Mouse (Mus musculus) limb, embryonic 11.5 days (tissue): ENCODE data around the gene Lnx2. TPM values are rescaled to one million over a fixed set of nuclear protein-coding genes. Genes with fewer than 3 reads are reported as not detected.

Experiments used
- ATAC-seq: fragments of 200-750 bp; cut with Nextera tagmentation; 2 replicates; pipeline ENCODE4 v1.8.0; 2017; ENCODE audit warnings: low read depth; ENCODE audit not compliant: insufficient number of reproducible peaks, low FRiP score, low TSS enrichment
- DNase-seq: peaks from one replicate; pipeline ENCODE4 v3.0.0-alpha.2; 2015; ENCODE audit warnings: low spot score
- H3K27ac ChIP-seq: fragments of 300-500 bp; sonication (generic); replicated peaks from 2 replicates; pipeline ENCODE4 v1.5.1; 2014; ENCODE audit warnings: low read depth, mild to moderate bottlenecking, low read length
- H3K27me3 ChIP-seq: fragments of 300-500 bp; sonication (generic); 2 replicates; pipeline ENCODE4 v1.6.1; 2014; ENCODE audit warnings: mild to moderate bottlenecking, low read length, mixed read lengths; ENCODE audit not compliant: control insufficient read depth, insufficient read depth
- H3K36me3 ChIP-seq: fragments of 300-500 bp; sonication (generic); 2 replicates; pipeline ENCODE4 v1.6.1; 2014; ENCODE audit warnings: mild to moderate bottlenecking, low read length, moderate library complexity, mixed read lengths; ENCODE audit not compliant: control insufficient read depth, insufficient read depth
- H3K4me1 ChIP-seq: fragments of 300-500 bp; sonication (generic); 2 replicates; pipeline ENCODE4 v1.6.1; 2014; ENCODE audit warnings: low read length, mixed read lengths; ENCODE audit not compliant: control insufficient read depth, insufficient read depth
- H3K4me2 ChIP-seq: fragments of 300-500 bp; sonication (generic); 2 replicates; pipeline ENCODE4 v1.6.1; 2014; ENCODE audit warnings: low read depth, mild to moderate bottlenecking, moderate library complexity; ENCODE audit not compliant: severe bottlenecking
- H3K4me3 ChIP-seq: fragments of 300-500 bp; sonication (generic); 2 replicates; pipeline ENCODE4 v1.5.1; 2014; ENCODE audit warnings: low read depth, low read length
- H3K9ac ChIP-seq: fragments of 300-500 bp; sonication (generic); 2 replicates; pipeline ENCODE4 v1.6.1; 2014; ENCODE audit warnings: mild to moderate bottlenecking, low read length
- H3K9me3 ChIP-seq: fragments of 300-500 bp; sonication (generic); 2 replicates; pipeline ENCODE4 v1.6.1; 2016; ENCODE audit warnings: low read length; ENCODE audit not compliant: control insufficient read depth
- WGBS: fragments of 180-500 bp; shearing (Covaris S2); extraction: QIAGEN DNeasy Blood & Tissue Kit; methylation state at CpG from one replicate; pipeline ENCODE4 v1.1.7; 2014; 5-methylcytosine and 5-hydroxymethylcytosine counted together
- polyA plus RNA-seq: library from polyadenylated mRNA; unstranded; fragments of >200 nt; fragmentation: Nextera tagmentation; extraction: Ambion mirVana; gene quantifications from 2 replicates; pipeline ENCODE4 v1.2.1, GENCODE M21; 2014

Gene Lnx2
- polyA plus RNA-seq, 1 experiment from 2014 or later = 12.3 TPM

GRCm38 (mm10) chr5:147039394-147039793, 37.0 kb downstream of the Lnx2 start:
- Histone ChIP-seq H3K4me2 (no peak overlapping the region), H3K4me3 (no peak overlapping the region), H3K36me3 (no peaks in the 10 kb centered on the region), H3K27ac (no peak overlapping the region), H3K27me3 (no peaks in the 10 kb centered on the region), H3K4me1 (0 out of 2 replicates have a peak, but pooled peaks cover 4% of the 10 kb centered on the region), H3K9me3 (no peaks in the 10 kb centered on the region), H3K9ac (no peak overlapping the region)
- ATAC-seq = no peak
- WGBS = 88% methylated on average over 5 of the region's 5 CpGs
- no peak for DNase-seq

GRCm38 (mm10) chr5:147037601-147038000, 38.8 kb downstream of the Lnx2 start:
- H3K27ac ChIP-seq = no peak overlapping the region
- no peaks in the 10 kb centered on the region for H3K36me3 ChIP-seq
- ATAC-seq = no peak
- no peak overlapping the region for H3K4me2 ChIP-seq
- no peak for DNase-seq
- 0 out of 2 replicates have a peak, but pooled peaks cover 4% of the 10 kb centered on the region for H3K4me1 ChIP-seq
- H3K9me3 ChIP-seq = no peaks in the 10 kb centered on the region
- no peaks in the 10 kb centered on the region for H3K27me3 ChIP-seq
- H3K4me3 ChIP-seq = no peak overlapping the region
- WGBS = 43% methylated on average over 3 of the region's 3 CpGs
- H3K9ac ChIP-seq = no peak overlapping the region

- no peak overlapping the region for H3K9ac ChIP-seq
- no peak overlapping the region for H3K4me2 ChIP-seq
- 0 out of 2 replicates have a peak, but pooled peaks cover 4% of the 10 kb centered on the region for H3K4me1 ChIP-seq
- no peak overlapping the region for H3K27ac ChIP-seq
- no peak for ATAC-seq
- no peak for DNase-seq
- no peaks in the 10 kb centered on the region for H3K9me3 ChIP-seq
- H3K36me3 ChIP-seq = no peaks in the 10 kb centered on the region
- no peaks in the 10 kb centered on the region for H3K27me3 ChIP-seq
- 77% methylated on average over 5 of the region's 5 CpGs for WGBS
- H3K4me3 ChIP-seq = no peak overlapping the region
These were observed 39.7 kb downstream of the Lnx2 start for GRCm38 (mm10) chr5:147036661-147037060.

GRCm38 (mm10) chr5:147036028-147036427, 40.4 kb downstream of the Lnx2 start:
- Histone ChIP-seq H3K9ac (no peak overlapping the region), H3K27me3 (no peaks in the 10 kb centered on the region), H3K4me2 (no peak overlapping the region), H3K27ac (no peak overlapping the region), H3K4me1 (0 out of 2 replicates have a peak, but pooled peaks cover 4% of the 10 kb centered on the region), H3K4me3 (no peak overlapping the region), H3K36me3 (no peaks in the 10 kb centered on the region), H3K9me3 (no peaks in the 10 kb centered on the region)
- ATAC-seq = no peak
- 89% methylated on average over 10 of the region's 10 CpGs for WGBS
- no peak for DNase-seq

- Histone ChIP-seq H3K9me3 (no peaks in the 10 kb centered on the region), H3K27me3 (no peaks in the 10 kb centered on the region), H3K4me3 (no peak overlapping the region), H3K4me1 (0 out of 2 replicates have a peak, but pooled peaks cover 4% of the 10 kb centered on the region), H3K36me3 (no peaks in the 10 kb centered on the region), H3K27ac (no peak overlapping the region), H3K9ac (no peak overlapping the region), H3K4me2 (no peak overlapping the region)
- no peak for ATAC-seq
- 87% methylated on average over 6 of the region's 6 CpGs for WGBS
- DNase-seq = no peak
These were observed 41.1 kb downstream of the Lnx2 start for GRCm38 (mm10) chr5:147035301-147035700.

GRCm38 (mm10) chr5:147034283-147034682, 42.1 kb downstream of the Lnx2 start:
- 73% methylated on average over 12 of the region's 12 CpGs for WGBS
- Histone ChIP-seq H3K27ac (no peak overlapping the region), H3K4me3 (no peak overlapping the region), H3K4me2 (no peak overlapping the region), H3K4me1 (0 out of 2 replicates have a peak, but pooled peaks cover 4% of the 10 kb centered on the region), H3K27me3 (no peaks in the 10 kb centered on the region), H3K36me3 (no peaks in the 10 kb centered on the region), H3K9me3 (no peaks in the 10 kb centered on the region), H3K9ac (no peak overlapping the region)
- DNase-seq (no peak), ATAC-seq (no peak)

- Histone ChIP-seq H3K27me3 (no peaks in the 10 kb centered on the region), H3K9me3 (no peaks in the 10 kb centered on the region), H3K4me3 (no peak overlapping the region), H3K27ac (no peak overlapping the region), H3K4me2 (no peak overlapping the region), H3K4me1 (0 out of 2 replicates have a peak, but pooled peaks cover 4% of the 10 kb centered on the region), H3K36me3 (no peaks in the 10 kb centered on the region; the same call in 1 of the 2 replicates), H3K9ac (no peak overlapping the region)
- 89% methylated on average over 13 of the region's 13 CpGs for WGBS
- ATAC-seq (no peak), DNase-seq (no peak)
These were observed 43.2 kb downstream of the Lnx2 start for GRCm38 (mm10) chr5:147033155-147033554.

- no peak overlapping the region for H3K27ac ChIP-seq
- ATAC-seq = no peak
- H3K9me3 ChIP-seq = no peaks in the 10 kb centered on the region
- H3K27me3 ChIP-seq = no peaks in the 10 kb centered on the region
- H3K36me3 ChIP-seq = peaks cover 2% of the 10 kb centered on the region; the same call in 1 of the 2 replicates
- H3K4me2 ChIP-seq = no peak overlapping the region
- H3K4me1 ChIP-seq = no peaks in the 10 kb centered on the region
- WGBS = 87% methylated on average over 14 of the region's 14 CpGs
- H3K4me3 ChIP-seq = no peak overlapping the region
- 0 out of 2 replicates have a peak overlapping the region, but pooled peaks have one; percentile 7 for H3K9ac ChIP-seq
- DNase-seq = no peak
These were observed 45.1 kb downstream of the Lnx2 start for GRCm38 (mm10) chr5:147031281-147031680.
